Mouse (Mus musculus) testis, adult 2 months (tissue): ENCODE measurements at regions not wholly inside any gene's neighbourhood (a gene's known extent, or its start where the extent isn't known, plus 50 kb on each side); places are given as distances from the start of the nearest gene placed in this dataset.

Source experiments
- CTCF ChIP-seq: fragments of 200-500 bp; IDR thresholded peaks from 2 replicates; pipeline ENCODE4 v1.5.1; 2012; ENCODE audit warnings: low read depth, mild to moderate bottlenecking, inconsistent platforms, low read length, moderate library complexity; ENCODE audit not compliant: control insufficient read depth, insufficient read depth, insufficient replicate concordance
- POLR2A ChIP-seq: fragments of 200-500 bp; IDR thresholded peaks from 2 replicates; pipeline ENCODE4 v1.6.1; 2012; ENCODE audit warnings: low read depth, mild to moderate bottlenecking, inconsistent platforms, low read length, moderate library complexity; ENCODE audit not compliant: control insufficient read depth

GRCm38 (mm10) chr10:67645821-67646220, 97.1 kb upstream of the Ado start:
- TF ChIP-seq CTCF, result no peak
- no peak for TF ChIP-seq POLR2A
